Mouse (Mus musculus): ENCODE data around the gene Pdik1l. TPM values are rescaled to one million over a fixed set of nuclear protein-coding genes. Genes with fewer than 3 reads are reported as not detected.
"Not testable (repeated sequence)": the region's sequence is repeated elsewhere in the genome, so short reads cannot be mapped to it uniquely, and the experiment has no call there.

Gene Pdik1l
- polyA plus RNA-seq, 1 experiment from 2014 or later = 15.8 TPM

- H3K9me3 ChIP-seq = no peaks in the 10 kb centered on the region
- DNase-seq (ENCODE audit: low spot score) = no peak
- 0 out of 2 replicates have a peak, but pooled peaks cover 4% of the 10 kb centered on the region for H3K27me3 ChIP-seq (ENCODE audit: insufficient read depth, poor library complexity, severe bottlenecking)
- H3K36me3 ChIP-seq = no peaks in the 10 kb centered on the region
- no peak overlapping the region for H3K4me3 ChIP-seq
- H3K4me1 ChIP-seq = peaks cover 45% of the 10 kb centered on the region
- no peak overlapping the region for H3K27ac ChIP-seq
- 89% methylated on average over 4 of the region's 4 CpGs for WGBS
Observed at GRCm38 (mm10) chr4:134296523-134296922, 8.8 kb upstream of the Pdik1l start.

GRCm38 (mm10) chr4:134296096-134296495 lies 8.4 kb upstream of the Pdik1l start:
- not testable (repeated sequence) for H3K27me3 ChIP-seq (ENCODE audit: insufficient read depth, poor library complexity, severe bottlenecking); H3K9me3 ChIP-seq; H3K27ac ChIP-seq; H3K4me3 ChIP-seq; DNase-seq (ENCODE audit: low spot score); H3K36me3 ChIP-seq
- H3K4me1 ChIP-seq = peaks cover 45% of the 10 kb centered on the region
- WGBS = 84% methylated on average over 4 of the region's 4 CpGs

- Histone ChIP-seq H3K36me3 (no peaks in the 10 kb centered on the region), H3K9me3 (no peaks in the 10 kb centered on the region), H3K4me3 (peak overlapping the region; percentile 5), H3K4me1 (peaks cover 40% of the 10 kb centered on the region), H3K27me3 (ENCODE audit: insufficient read depth, poor library complexity, severe bottlenecking) (0 out of 2 replicates have a peak, but pooled peaks cover 4% of the 10 kb centered on the region), H3K27ac (peak overlapping the region; percentile 86)
- WGBS = 21% methylated on average over 9 of the region's 9 CpGs
- DNase-seq (ENCODE audit: low spot score) = peak; percentile 94
Observed at GRCm38 (mm10) chr4:134293692-134294163, 6.0 kb upstream of the Pdik1l start.

- Histone ChIP-seq H3K27ac (peak overlapping the region; percentile 86), H3K4me1 (peaks cover 45% of the 10 kb centered on the region), H3K4me3 (peak overlapping the region; percentile 5)
Observed at GRCm38 (mm10) chr4:134293061-134293691, 5.5 kb upstream of the Pdik1l start.

GRCm38 (mm10) chr4:134292067-134292466 lies 4.4 kb upstream of the Pdik1l start:
- Histone ChIP-seq H3K4me1 (peaks cover 51% of the 10 kb centered on the region), H3K27me3 (ENCODE audit: insufficient read depth, poor library complexity, severe bottlenecking) (0 out of 2 replicates have a peak, but pooled peaks cover 4% of the 10 kb centered on the region), H3K36me3 (no peaks in the 10 kb centered on the region), H3K27ac (peak overlapping the region; percentile 86; the same call in 1 of the 2 replicates), H3K4me3 (no peak overlapping the region), H3K9me3 (no peaks in the 10 kb centered on the region)
- 28% methylated on average over 7 of the region's 7 CpGs for WGBS
- peak; percentile 91 for DNase-seq (ENCODE audit: low spot score)

More at GRCm38 (mm10) chr4:134293061-134293691, 5.5 kb upstream of the Pdik1l start:
- DNase-seq (ENCODE audit: low spot score) = no peak
- 0 out of 2 replicates have a peak, but pooled peaks cover 4% of the 10 kb centered on the region for H3K27me3 ChIP-seq (ENCODE audit: insufficient read depth, poor library complexity, severe bottlenecking)
- WGBS = 43% methylated on average over 18 of the region's 18 CpGs
- no peaks in the 10 kb centered on the region for H3K36me3 ChIP-seq
- no peaks in the 10 kb centered on the region for H3K9me3 ChIP-seq

- no peak for DNase-seq (ENCODE audit: low spot score)
- H3K36me3 ChIP-seq = peaks cover 12% of the 10 kb centered on the region
- 0 out of 2 replicates have a peak, but pooled peaks cover 4% of the 10 kb centered on the region for H3K27me3 ChIP-seq (ENCODE audit: insufficient read depth, poor library complexity, severe bottlenecking)
- H3K27ac ChIP-seq = peak overlapping the region; percentile 99
- H3K4me1 ChIP-seq = peaks cover 59% of the 10 kb centered on the region
- H3K4me3 ChIP-seq = peak overlapping the region; percentile 99
- no peaks in the 10 kb centered on the region for H3K9me3 ChIP-seq
- WGBS = 42% methylated on average over 11 of the region's 11 CpGs
Observed at GRCm38 (mm10) chr4:134288397-134289256, 932 bp upstream of the Pdik1l start.

GRCm38 (mm10) chr4:134287168-134287564 lies 529 bp downstream of the Pdik1l start:
- H3K36me3 ChIP-seq = peaks cover 27% of the 10 kb centered on the region
- peak overlapping the region; percentile 99 for H3K4me3 ChIP-seq
- no peaks in the 10 kb centered on the region for H3K9me3 ChIP-seq
- H3K4me1 ChIP-seq = peaks cover 44% of the 10 kb centered on the region
- peak overlapping the region; percentile 99 for H3K27ac ChIP-seq
- WGBS = under 1% methylated on average over 59 of the region's 59 CpGs
- DNase-seq (ENCODE audit: low spot score) = peak; percentile 95
- H3K27me3 ChIP-seq (ENCODE audit: insufficient read depth, poor library complexity, severe bottlenecking) = no peaks in the 10 kb centered on the region

- Histone ChIP-seq H3K4me3 (peak overlapping the region; percentile 99), H3K27me3 (ENCODE audit: insufficient read depth, poor library complexity, severe bottlenecking) (no peaks in the 10 kb centered on the region), H3K27ac (peak overlapping the region; percentile 99), H3K9me3 (no peaks in the 10 kb centered on the region), H3K36me3 (peaks cover 32% of the 10 kb centered on the region), H3K4me1 (peaks cover 41% of the 10 kb centered on the region)
- peak; percentile 84 for DNase-seq (ENCODE audit: low spot score)
- 3% methylated on average over 59 of the region's 59 CpGs for WGBS
Observed at GRCm38 (mm10) chr4:134286226-134287167, 1.2 kb downstream of the Pdik1l start.

GRCm38 (mm10) chr4:134284942-134285341 lies 2.8 kb downstream of the Pdik1l start:
- WGBS = 46% methylated on average over 2 of the region's 2 CpGs
- Histone ChIP-seq H3K36me3 (peaks cover 43% of the 10 kb centered on the region), H3K27ac (no peak overlapping the region; the same call in 1 of the 2 replicates), H3K4me3 (no peak overlapping the region), H3K27me3 (ENCODE audit: insufficient read depth, poor library complexity, severe bottlenecking) (no peaks in the 10 kb centered on the region), H3K9me3 (no peaks in the 10 kb centered on the region), H3K4me1 (peaks cover 41% of the 10 kb centered on the region)
- DNase-seq (ENCODE audit: low spot score) = no peak

- no peaks in the 10 kb centered on the region for H3K27me3 ChIP-seq (ENCODE audit: insufficient read depth, poor library complexity, severe bottlenecking)
- peaks cover 28% of the 10 kb centered on the region for H3K36me3 ChIP-seq
- DNase-seq (ENCODE audit: low spot score) = peak; percentile 93
- WGBS = 2% methylated on average over 14 of the region's 14 CpGs
- no peaks in the 10 kb centered on the region for H3K9me3 ChIP-seq
- H3K4me3 ChIP-seq = peak overlapping the region; percentile 52
- H3K4me1 ChIP-seq = peaks cover 4% of the 10 kb centered on the region; the same call in 1 of the 2 replicates
- H3K27ac ChIP-seq = peak overlapping the region; percentile 77
Observed at GRCm38 (mm10) chr4:134273417-134274345, 14.0 kb downstream of the Pdik1l start.

- Histone ChIP-seq H3K9me3 (no peaks in the 10 kb centered on the region), H3K4me3 (peak overlapping the region; percentile 52), H3K27me3 (ENCODE audit: insufficient read depth, poor library complexity, severe bottlenecking) (no peaks in the 10 kb centered on the region), H3K4me1 (peaks cover 4% of the 10 kb centered on the region; the same call in 1 of the 2 replicates), H3K36me3 (peaks cover 20% of the 10 kb centered on the region), H3K27ac (peak overlapping the region; percentile 77)
- WGBS = 19% methylated on average over 12 of the region's 13 CpGs
- no peak for DNase-seq (ENCODE audit: low spot score)
Observed at GRCm38 (mm10) chr4:134272731-134273416, 14.8 kb downstream of the Pdik1l start.
